Mouse (Mus musculus) right cerebral cortex, adult 2 months (tissue): ENCODE data around the gene Htra3.

Experiments used
- DNase-seq, 2 experiments: peaks; one replicate each; pipeline ENCODE4 v3.0.0; 2021 to 2022; ENCODE audit warnings: low spot score in 2 of 2

Htra3 gene

GRCm38 (mm10) chr5:35653743-35654395 is 25.7 kb downstream of the Htra3 start:
- DNase-seq: no peak

- no peak for DNase-seq
Measured at GRCm38 (mm10) chr5:35652872-35653271, 26.7 kb downstream of the Htra3 start.

GRCm38 (mm10) chr5:35652319-35652718 is 27.3 kb downstream of the Htra3 start:
- DNase-seq: no peak

- no peak for DNase-seq
Measured at GRCm38 (mm10) chr5:35648230-35648629, 31.4 kb downstream of the Htra3 start.

GRCm38 (mm10) chr5:35647562-35647961 is 32.0 kb downstream of the Htra3 start:
- DNase-seq: no peak

GRCm38 (mm10) chr5:35646927-35647326 is 32.7 kb downstream of the Htra3 start:
- DNase-seq: no peak

GRCm38 (mm10) chr5:35645938-35646493 is 33.6 kb downstream of the Htra3 start:
- no peak for DNase-seq

GRCm38 (mm10) chr5:35644082-35644481 is 35.5 kb downstream of the Htra3 start:
- DNase-seq: no peak

- no peak for DNase-seq
Measured at GRCm38 (mm10) chr5:35643401-35644048, 36.1 kb downstream of the Htra3 start.

GRCm38 (mm10) chr5:35641961-35642584 is 37.5 kb downstream of the Htra3 start:
- DNase-seq: no peak

GRCm38 (mm10) chr5:35636016-35636415 is 43.6 kb downstream of the Htra3 start:
- no peak for DNase-seq

- no peak for DNase-seq
Measured at GRCm38 (mm10) chr5:35632841-35633240, 46.7 kb downstream of the Htra3 start.

GRCm38 (mm10) chr5:35631755-35632154 is 47.8 kb downstream of the Htra3 start:
- no peak for DNase-seq

GRCm38 (mm10) chr5:35631224-35631623 is 48.4 kb downstream of the Htra3 start:
- no peak for DNase-seq

GRCm38 (mm10) chr5:35630706-35631105 is 48.9 kb downstream of the Htra3 start:
- DNase-seq: no peak

- no peak for DNase-seq
Measured at GRCm38 (mm10) chr5:35629333-35629732, 50.2 kb downstream of the Htra3 start.

GRCm38 (mm10) chr5:35628685-35629084 is 50.9 kb downstream of the Htra3 start:
- peak; percentile 8 to 19 for DNase-seq

GRCm38 (mm10) chr5:35627307-35627840 is 52.2 kb downstream of the Htra3 start:
- no peak for DNase-seq

- DNase-seq: no peak
Measured at GRCm38 (mm10) chr5:35626408-35626807, 53.2 kb downstream of the Htra3 start.

- DNase-seq: no peak
Measured at GRCm38 (mm10) chr5:35624751-35625239, 54.8 kb downstream of the Htra3 start.

- no peak for DNase-seq
Measured at GRCm38 (mm10) chr5:35623831-35624230, 55.8 kb downstream of the Htra3 start.

- DNase-seq: no peak
Measured at GRCm38 (mm10) chr5:35621114-35621513, 58.5 kb downstream of the Htra3 start.
